Mouse (Mus musculus) frontal cortex, postnatal 14 days (tissue): Measurements from ENCODE around the gene Olfr667.
"Not testable (repeated sequence)": the region's sequence is repeated elsewhere in the genome, so short reads cannot be mapped to it uniquely, and the experiment has no call there.

Source experiments
- DNase-seq, 2 experiments: peaks; one replicate each; pipeline ENCODE4 v3.0.0; 2022; ENCODE audit warnings: low spot score in 2 of 2

The Olfr667 gene

GRCm38 (mm10) chr7:104921382-104921781, at the start of gene Olfr667:
TSS of gene Olfr667 (minus strand) at chr7:104921482.
- no peak for DNase-seq

GRCm38 (mm10) chr7:104962520-104962919, 41.2 kb upstream of the Olfr667 start, which contains the start of gene Olfr670:
TSS of gene Olfr670 (minus strand) at chr7:104962620.
- no peak for DNase-seq

- not testable (repeated sequence) for DNase-seq
Observed at GRCm38 (mm10) chr7:104950234-104950633, 29.0 kb upstream of the Olfr667 start.

DNA sequence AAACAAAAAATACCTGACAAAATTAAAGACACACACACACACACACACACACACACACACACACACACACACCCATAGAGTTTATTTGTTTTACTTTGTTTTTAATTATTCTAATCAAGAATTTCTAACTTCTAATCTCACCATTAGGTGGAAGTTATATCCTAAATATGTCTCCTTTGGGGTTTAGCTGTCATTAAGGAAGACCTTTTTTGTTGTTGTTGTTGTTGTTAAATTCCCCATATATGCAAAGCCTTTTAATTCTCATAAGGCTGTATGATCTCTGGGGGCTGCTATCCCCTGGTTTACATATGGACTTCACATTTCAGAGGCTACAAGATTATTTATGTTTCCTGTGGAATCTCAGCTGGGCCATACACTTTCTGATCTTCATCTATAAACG, 12.7 kb upstream of the Olfr667 start, which contains the start of gene Olfr669:
Gene Olfr669 (plus strand): TSS at position 301 of the 400 bp plus-strand sequence.
- no peak for DNase-seq

- DNase-seq: no peak
Observed at GRCm38 (mm10) chr7:104927957-104928356, 6.7 kb upstream of the Olfr667 start, which contains the start of gene Olfr668. TSS of gene Olfr668 (minus strand) at chr7:104928057.

DNA sequence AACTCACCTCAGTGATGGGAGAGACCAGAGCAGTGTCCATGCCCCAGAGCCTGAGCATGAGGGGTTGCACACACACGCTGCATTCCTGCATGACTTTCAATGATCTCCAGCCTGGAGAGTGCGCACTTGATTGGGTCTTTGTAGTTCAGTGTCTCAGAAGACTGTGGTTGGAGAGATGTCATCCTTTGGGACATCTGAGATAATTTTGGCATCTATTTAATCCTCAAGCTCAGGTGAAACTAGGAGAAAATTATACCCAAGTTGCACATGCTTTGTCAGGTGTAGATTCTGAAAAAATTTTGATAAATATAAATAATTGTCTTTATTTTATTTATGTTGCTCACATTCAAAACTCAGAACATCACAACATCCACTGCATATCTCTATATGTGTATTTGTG, 25.4 kb downstream of the Olfr667 start, which contains the start of gene Olfr666:
Gene Olfr666 (minus strand): TSS at position 101 of the 400 bp plus-strand sequence.
- no peak for DNase-seq

DNA sequence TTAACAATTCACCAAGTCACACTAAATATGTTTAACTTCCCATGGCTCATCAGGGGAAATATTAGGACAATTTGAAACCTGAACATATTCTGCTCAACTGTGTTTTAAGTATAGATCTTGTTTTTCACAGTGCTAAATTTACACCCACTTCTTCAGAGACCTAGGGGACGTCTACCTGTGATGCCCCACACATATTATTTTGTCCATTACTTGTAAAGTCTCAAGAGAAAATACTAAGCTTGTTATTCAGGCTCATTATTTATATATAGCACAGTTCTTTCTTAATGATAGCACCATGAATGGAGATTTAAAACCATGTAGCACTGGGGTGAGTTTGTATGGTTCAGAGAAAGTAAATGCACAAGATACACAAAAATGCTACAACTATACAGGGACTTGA, 43.6 kb downstream of the Olfr667 start, which contains the start of gene Olfr665:
Gene Olfr665 (plus strand): TSS at position 301 of the 400 bp plus-strand sequence.
- no peak for DNase-seq
